Mouse (Mus musculus) retina, embryonic 14.5 days (tissue): ENCODE data around the gene Tjp3.

Experiments used
- DNase-seq: peaks from one replicate; pipeline ENCODE4 v3.0.0-alpha.2; 2015; ENCODE audit warnings: low spot score

The Tjp3 gene

GRCm38 (mm10) chr10:81319330-81319699 lies 27.9 kb upstream of the Tjp3 start:
- DNase-seq, result no peak

DNA sequence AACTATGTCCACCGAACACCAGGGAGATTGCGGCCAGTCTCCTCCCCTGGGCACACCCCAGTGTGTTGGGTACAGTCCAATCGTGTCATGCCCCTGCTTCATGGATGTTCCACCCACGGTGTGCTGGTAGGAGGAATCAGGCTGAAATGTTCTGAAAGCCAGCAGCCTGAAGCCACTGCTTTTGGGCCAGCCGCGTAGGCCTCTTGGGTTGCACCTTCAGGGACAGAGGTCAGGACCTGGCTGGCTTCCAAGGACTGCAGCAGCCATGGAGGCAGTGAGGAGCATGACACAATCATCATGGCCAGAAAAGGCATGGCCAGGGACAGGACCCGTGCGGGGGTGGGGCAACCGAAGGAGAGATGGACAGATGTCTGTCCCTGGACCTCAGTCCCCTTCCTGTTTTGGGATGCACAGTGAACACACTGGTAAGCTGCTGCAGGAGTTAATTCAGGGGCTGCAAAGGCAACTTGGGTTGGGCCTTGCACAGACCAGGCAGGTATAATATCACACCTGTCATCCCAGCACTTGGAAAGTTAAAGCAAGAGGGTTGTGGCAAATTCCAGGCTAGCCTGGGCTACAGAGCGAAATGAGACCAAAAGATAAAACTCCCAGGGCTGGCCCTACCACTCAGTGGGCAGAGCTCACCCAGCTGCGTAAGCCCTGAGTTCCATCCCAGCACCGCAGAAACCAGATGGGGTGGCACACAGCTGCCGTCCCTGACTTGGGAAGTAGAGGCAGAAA lies 27.4 kb upstream of the Tjp3 start:
- DNase-seq, result no peak

DNA sequence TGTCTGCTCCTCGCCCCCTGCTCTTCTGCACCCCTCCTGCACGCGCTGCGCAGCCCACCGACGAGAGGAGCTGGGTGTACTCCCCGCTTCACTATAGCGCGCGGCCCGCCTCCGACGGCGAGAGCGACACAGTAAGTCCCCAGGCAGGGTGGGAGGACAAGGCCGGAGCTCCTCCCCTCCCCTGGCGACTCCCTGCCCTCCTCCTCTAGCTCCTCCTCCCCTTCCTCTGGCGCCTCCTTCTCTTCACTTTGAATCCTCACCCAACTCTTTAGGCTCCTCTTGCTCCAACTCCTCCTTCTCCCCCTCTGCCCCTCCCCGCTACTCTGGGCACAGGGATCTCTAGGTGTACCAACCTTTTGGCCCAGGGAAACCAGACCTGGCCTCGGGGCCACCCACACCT lies 25.9 kb upstream of the Tjp3 start:
- DNase-seq, result peak; percentile 58

- peak; percentile 67 for DNase-seq
These were observed 25.1 kb upstream of the Tjp3 start for GRCm38 (mm10) chr10:81316338-81317060.

DNA sequence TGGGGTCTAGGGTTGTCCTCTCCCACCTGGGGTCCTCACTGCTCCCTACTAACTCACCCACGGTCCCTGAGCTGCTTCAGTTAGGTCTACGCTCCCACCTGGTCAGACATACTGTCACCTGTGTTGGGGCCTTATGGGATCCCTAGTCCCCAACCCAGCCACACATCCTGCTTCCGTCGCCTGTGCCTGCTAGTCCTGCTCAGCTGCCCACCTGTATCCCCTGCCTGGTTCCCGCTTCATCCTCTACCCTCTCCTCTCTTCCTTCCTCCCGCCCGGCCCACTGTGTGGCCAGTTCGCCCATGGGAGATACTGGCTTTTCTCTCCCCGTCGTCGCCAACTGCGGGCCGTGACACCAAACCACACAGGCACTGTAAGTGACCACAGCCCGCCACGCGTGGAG lies 24.2 kb upstream of the Tjp3 start:
- DNase-seq, result no peak

DNA sequence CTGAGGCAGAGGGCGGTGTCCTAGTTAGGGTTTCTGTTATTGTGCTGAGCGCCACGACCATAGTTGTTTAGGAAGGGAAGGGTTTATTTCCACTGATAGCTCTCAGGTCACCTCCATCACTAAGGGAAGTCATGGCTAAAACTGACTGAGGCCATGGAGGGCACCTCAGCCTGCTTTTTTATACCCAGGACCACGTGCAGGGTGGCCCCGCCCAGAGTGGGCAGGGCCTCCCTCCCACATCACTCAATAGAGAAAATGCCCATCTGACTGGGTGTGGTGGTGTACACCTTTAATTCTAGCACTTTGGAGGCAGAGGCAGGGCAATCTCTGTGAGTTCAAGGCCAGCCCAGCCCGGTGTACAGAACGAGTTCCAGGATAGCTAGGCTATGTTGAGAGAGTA lies 22.8 kb upstream of the Tjp3 start:
- DNase-seq, result no peak

- no peak for DNase-seq
These were observed 22.2 kb upstream of the Tjp3 start for GRCm38 (mm10) chr10:81313581-81313980.

- DNase-seq, result no peak
These were observed 18.2 kb upstream of the Tjp3 start for GRCm38 (mm10) chr10:81309571-81309970.

- no peak for DNase-seq
These were observed 15.7 kb upstream of the Tjp3 start for GRCm38 (mm10) chr10:81306837-81307682.

- no peak for DNase-seq
These were observed 14.8 kb upstream of the Tjp3 start for GRCm38 (mm10) chr10:81306173-81306668.

DNA sequence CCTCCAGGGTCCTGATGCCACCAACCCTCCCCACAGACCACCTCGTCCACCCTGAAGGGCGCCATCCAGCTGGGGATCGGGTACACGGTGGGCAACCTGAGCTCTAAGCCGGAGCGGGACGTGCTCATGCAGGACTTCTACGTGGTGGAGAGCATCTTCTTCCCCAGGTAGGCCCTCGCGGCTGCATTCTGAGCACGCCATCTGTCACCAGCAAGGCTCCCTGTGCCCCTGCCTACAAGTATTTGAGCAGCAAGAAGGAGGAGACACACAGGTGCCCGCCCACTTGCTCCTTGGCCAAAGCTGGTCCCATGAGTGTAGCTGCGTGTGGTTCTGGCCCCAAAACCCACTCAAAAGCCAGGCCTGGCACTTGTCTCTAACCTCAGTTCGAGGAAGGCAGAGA lies 14.3 kb upstream of the Tjp3 start:
- DNase-seq, result no peak

- peak; percentile 72 for DNase-seq
These were observed 13.3 kb upstream of the Tjp3 start for GRCm38 (mm10) chr10:81304597-81305238.

- DNase-seq, result no peak
These were observed 12.4 kb upstream of the Tjp3 start for GRCm38 (mm10) chr10:81303761-81304160.

DNA sequence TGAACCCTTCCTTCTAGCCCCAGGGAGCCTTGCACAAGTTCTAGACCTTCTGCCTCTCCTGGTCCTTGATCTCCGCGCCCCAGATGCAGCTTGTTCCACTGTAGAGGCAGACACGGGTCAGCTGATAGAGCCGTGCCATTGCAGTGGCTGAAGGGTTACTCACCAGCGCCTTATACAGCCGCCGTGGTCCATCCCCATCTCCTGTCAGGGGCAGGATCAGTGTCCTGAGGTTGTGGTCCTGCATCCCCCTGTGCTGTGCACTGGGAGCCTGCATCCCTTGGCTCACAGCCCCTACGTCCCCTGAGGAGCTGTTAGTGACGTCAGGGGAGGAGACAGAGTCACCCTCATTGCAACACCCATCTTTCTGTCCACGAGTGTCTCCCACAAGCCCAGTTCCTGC lies 11.9 kb upstream of the Tjp3 start:
- no peak for DNase-seq

DNA sequence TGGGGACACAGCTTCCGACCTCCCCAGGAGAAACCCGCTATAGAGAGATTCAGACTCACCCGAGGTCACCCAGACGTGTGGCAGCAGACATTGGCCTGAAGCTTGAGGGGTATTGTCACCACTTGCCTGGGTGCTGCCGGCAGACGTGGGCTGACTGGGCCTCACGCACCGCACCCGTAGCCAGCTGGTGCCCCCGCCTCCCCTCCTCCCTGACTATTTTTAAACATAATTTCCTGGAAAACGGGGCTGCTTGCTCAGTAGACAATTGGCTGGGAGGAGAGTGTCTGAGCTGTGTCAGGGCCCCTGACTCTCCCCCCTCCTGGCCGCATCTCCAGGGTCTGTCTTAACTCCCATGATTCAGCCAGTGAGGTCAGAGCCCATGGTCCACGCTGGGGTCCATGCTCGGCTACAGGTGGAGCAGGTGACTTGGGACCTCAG lies 11.4 kb upstream of the Tjp3 start:
- no peak for DNase-seq

GRCm38 (mm10) chr10:81302288-81302687 lies 10.9 kb upstream of the Tjp3 start:
- no peak for DNase-seq

DNA sequence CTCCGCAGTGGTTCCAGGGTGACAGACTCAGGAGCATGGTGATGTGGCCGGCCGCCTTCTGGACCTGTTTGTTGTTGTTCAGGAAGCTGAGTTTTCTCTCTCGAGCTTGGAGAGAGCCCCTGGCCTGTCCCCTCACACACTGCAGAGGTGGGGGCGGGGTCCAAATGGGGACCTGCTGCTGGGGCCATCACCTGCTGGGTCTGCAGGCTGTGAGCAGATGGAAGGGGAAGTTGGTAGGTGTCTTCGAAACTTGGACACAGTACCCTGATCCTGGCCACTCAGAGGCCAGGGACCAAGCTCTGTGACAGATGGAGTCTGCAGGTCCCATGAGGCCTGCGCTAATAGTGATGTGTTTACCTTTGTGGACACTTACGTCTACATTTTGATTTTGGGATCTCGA lies 9.9 kb upstream of the Tjp3 start:
- no peak for DNase-seq

DNA sequence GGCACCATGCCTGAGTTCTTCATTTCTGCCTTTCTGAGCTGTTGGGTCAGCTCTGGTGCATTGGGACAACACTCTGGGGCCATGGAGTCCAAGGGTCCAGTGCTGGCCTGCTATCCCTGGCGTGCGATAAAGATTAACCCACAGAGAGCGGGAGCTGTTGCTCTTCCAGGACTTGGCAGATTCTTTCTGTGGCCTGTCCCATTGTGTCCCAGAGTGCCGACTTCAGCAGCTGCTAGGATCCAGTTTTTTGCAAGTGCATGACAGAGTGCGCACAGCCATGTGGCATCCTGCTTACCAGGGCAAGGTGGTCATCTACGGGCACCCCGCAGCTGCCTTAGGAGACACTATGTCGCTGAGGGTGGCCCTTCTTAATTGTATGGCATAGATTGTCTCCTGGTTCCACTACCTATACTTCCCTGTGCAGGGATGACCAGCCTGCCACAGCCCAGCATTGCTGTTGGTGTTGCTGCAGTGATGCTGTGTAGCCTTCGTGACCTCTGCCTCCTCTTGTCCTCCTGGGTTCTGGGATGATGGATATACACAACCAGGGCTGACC lies 9.0 kb upstream of the Tjp3 start:
- DNase-seq, result no peak

GRCm38 (mm10) chr10:81299585-81300351 lies 8.4 kb upstream of the Tjp3 start:
- DNase-seq, result no peak

DNA sequence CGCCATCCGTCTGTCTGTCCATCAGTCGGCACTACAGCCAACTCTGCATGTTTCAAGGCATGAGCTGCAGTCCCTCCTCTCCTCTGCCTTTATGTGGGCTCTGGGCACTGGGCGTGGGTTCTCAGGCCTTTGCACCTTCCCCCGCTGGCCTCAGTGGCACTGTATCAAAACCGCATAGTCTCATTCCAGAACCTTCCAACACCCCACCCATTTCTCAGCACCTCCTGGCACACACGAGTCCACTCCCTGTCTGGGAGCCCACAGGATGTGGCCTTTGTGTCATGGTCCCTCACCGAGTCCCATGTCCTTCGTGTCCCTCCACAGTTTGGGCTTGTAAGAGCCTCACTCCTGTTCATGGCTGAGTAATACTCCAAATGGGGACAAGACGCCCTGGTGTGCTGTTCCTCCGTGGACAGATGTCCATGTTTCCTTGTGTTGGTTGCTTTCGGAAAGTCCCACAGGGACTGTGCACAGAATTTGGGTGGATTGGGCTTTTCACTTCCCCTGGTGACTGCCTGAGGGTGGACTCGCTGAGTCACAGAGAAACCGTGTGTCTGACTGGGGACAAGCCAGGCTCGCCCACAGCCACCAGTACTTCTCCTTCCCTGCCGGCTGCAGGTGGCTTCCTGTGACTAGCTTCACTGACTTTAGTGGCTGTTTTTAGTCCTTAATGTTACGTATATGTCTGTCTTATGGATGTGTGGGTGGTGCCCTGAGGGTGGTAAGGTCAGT lies 7.2 kb upstream of the Tjp3 start:
- DNase-seq, result no peak
